Mouse (Mus musculus): ENCODE results near the gene Trpm2. TPM values are rescaled to one million over a fixed set of nuclear protein-coding genes. Genes with fewer than 3 reads are reported as not detected.

The Trpm2 gene
- polyA plus RNA-seq, 1 experiment from 2014 or later = 0.85 TPM

- Histone ChIP-seq H3K4me3 (ENCODE audit: low read depth, low read length) (peak overlapping the region; percentile 79; the same call in 1 of the 2 replicates), H3K4me2 (replicated peaks; ENCODE audit: low read depth) (peak overlapping the region; percentile 84), H3K9ac (ENCODE audit: low read length) (peak overlapping the region; percentile 79), H3K4me1 (replicated peaks; ENCODE audit: control insufficient read depth, insufficient read depth) (peaks cover 9% of the 10 kb centered on the region), H3K27ac (replicated peaks) (no peak overlapping the region; the same call in 1 of the 2 replicates), H3K36me3 (ENCODE audit: control insufficient read depth, insufficient read depth, low read length) (no peaks in the 10 kb centered on the region), H3K27me3 (ENCODE audit: control insufficient read depth, insufficient read depth, low read length) (no peaks in the 10 kb centered on the region), H3K9me3 (ENCODE audit: control insufficient read depth, low read length) (no peaks in the 10 kb centered on the region)
- TF ChIP-seq EP300 (optimal IDR thresholded peaks at IDR 0.05) = no peak
- no peak for TF ChIP-seq CTCF (IDR thresholded peaks at IDR 0.05; ENCODE audit: low read depth)
- DNase-seq (ENCODE audit: low spot score) = no peak
- no peak for ATAC-seq (ENCODE audit: low FRiP score, low TSS enrichment)
- WGBS = 79% methylated on average over 3 of the region's 3 CpGs
Observed at GRCm38 (mm10) chr10:78008169-78008568, 37.8 kb upstream of the Trpm2 start.

- Histone ChIP-seq H3K36me3 (ENCODE audit: control insufficient read depth, insufficient read depth, low read length) (no peaks in the 10 kb centered on the region), H3K9me3 (ENCODE audit: control insufficient read depth, low read length) (no peaks in the 10 kb centered on the region), H3K27ac (replicated peaks) (no peak overlapping the region), H3K4me3 (ENCODE audit: low read depth, low read length) (no peak overlapping the region), H3K4me1 (replicated peaks; ENCODE audit: control insufficient read depth, insufficient read depth) (peaks cover 9% of the 10 kb centered on the region), H3K27me3 (ENCODE audit: control insufficient read depth, insufficient read depth, low read length) (no peaks in the 10 kb centered on the region), H3K9ac (ENCODE audit: low read length) (no peak overlapping the region; the same call in 1 of the 2 replicates), H3K4me2 (replicated peaks; ENCODE audit: low read depth) (0 out of 2 replicates have a peak overlapping the region, but pooled peaks have one; percentile 9)
- no peak for TF ChIP-seq EP300 (optimal IDR thresholded peaks at IDR 0.05)
- no peak for TF ChIP-seq CTCF (IDR thresholded peaks at IDR 0.05; ENCODE audit: low read depth)
- WGBS = 26% methylated on average over 7 of the region's 7 CpGs
- no peak for ATAC-seq (ENCODE audit: low FRiP score, low TSS enrichment)
- DNase-seq (ENCODE audit: low spot score) = no peak
Observed at GRCm38 (mm10) chr10:78007203-78007602, 36.8 kb upstream of the Trpm2 start.

GRCm38 (mm10) chr10:78005791-78006438, 35.6 kb upstream of the Trpm2 start:
- DNase-seq (ENCODE audit: low spot score) = no peak
- Histone ChIP-seq H3K9me3 (ENCODE audit: control insufficient read depth, low read length) (no peaks in the 10 kb centered on the region), H3K4me2 (replicated peaks; ENCODE audit: low read depth) (no peak overlapping the region), H3K27ac (replicated peaks) (peak overlapping the region; percentile 30; the same call in 1 of the 2 replicates), H3K36me3 (ENCODE audit: control insufficient read depth, insufficient read depth, low read length) (no peaks in the 10 kb centered on the region; the same call in 1 of the 2 replicates), H3K9ac (ENCODE audit: low read length) (no peak overlapping the region), H3K27me3 (ENCODE audit: control insufficient read depth, insufficient read depth, low read length) (no peaks in the 10 kb centered on the region), H3K4me1 (replicated peaks; ENCODE audit: control insufficient read depth, insufficient read depth) (peaks cover 9% of the 10 kb centered on the region), H3K4me3 (ENCODE audit: low read depth, low read length) (no peak overlapping the region)
- ATAC-seq (ENCODE audit: low FRiP score, low TSS enrichment) = no peak
- WGBS = 64% methylated on average over 4 of the region's 4 CpGs
- no peak for TF ChIP-seq EP300 (optimal IDR thresholded peaks at IDR 0.05)
- no peak for TF ChIP-seq CTCF (IDR thresholded peaks at IDR 0.05; ENCODE audit: low read depth)

GRCm38 (mm10) chr10:78004479-78005100, 34.2 kb upstream of the Trpm2 start:
- Histone ChIP-seq H3K9ac (ENCODE audit: low read length) (no peak overlapping the region), H3K27ac (replicated peaks) (peak overlapping the region; percentile 74), H3K4me1 (replicated peaks; ENCODE audit: control insufficient read depth, insufficient read depth) (peaks cover 9% of the 10 kb centered on the region), H3K36me3 (ENCODE audit: control insufficient read depth, insufficient read depth, low read length) (peaks cover 11% of the 10 kb centered on the region), H3K4me3 (ENCODE audit: low read depth, low read length) (no peak overlapping the region), H3K9me3 (ENCODE audit: control insufficient read depth, low read length) (no peaks in the 10 kb centered on the region), H3K27me3 (ENCODE audit: control insufficient read depth, insufficient read depth, low read length) (no peaks in the 10 kb centered on the region), H3K4me2 (replicated peaks; ENCODE audit: low read depth) (no peak overlapping the region)
- no peak for TF ChIP-seq CTCF (IDR thresholded peaks at IDR 0.05; ENCODE audit: low read depth)
- TF ChIP-seq EP300 (optimal IDR thresholded peaks at IDR 0.05) = no peak
- ATAC-seq (ENCODE audit: low FRiP score, low TSS enrichment) = peak; percentile 61
- 76% methylated on average over 3 of the region's 3 CpGs for WGBS
- peak; percentile 78 for DNase-seq (ENCODE audit: low spot score)

GRCm38 (mm10) chr10:78002316-78002715, 32.0 kb upstream of the Trpm2 start:
- DNase-seq (ENCODE audit: low spot score) (no peak), ATAC-seq (ENCODE audit: low FRiP score, low TSS enrichment) (no peak)
- WGBS = 93% methylated on average over 2 of the region's 2 CpGs
- Histone ChIP-seq H3K27ac (replicated peaks) (no peak overlapping the region), H3K4me2 (replicated peaks; ENCODE audit: low read depth) (no peak overlapping the region), H3K27me3 (ENCODE audit: control insufficient read depth, insufficient read depth, low read length) (no peaks in the 10 kb centered on the region), H3K9me3 (ENCODE audit: control insufficient read depth, low read length) (no peaks in the 10 kb centered on the region), H3K36me3 (ENCODE audit: control insufficient read depth, insufficient read depth, low read length) (peaks cover 24% of the 10 kb centered on the region), H3K9ac (ENCODE audit: low read length) (no peak overlapping the region), H3K4me1 (replicated peaks; ENCODE audit: control insufficient read depth, insufficient read depth) (peaks cover 2% of the 10 kb centered on the region; the same call in 1 of the 2 replicates), H3K4me3 (ENCODE audit: low read depth, low read length) (no peak overlapping the region)
- no peak for TF ChIP-seq CTCF (IDR thresholded peaks at IDR 0.05; ENCODE audit: low read depth)
- no peak for TF ChIP-seq EP300 (optimal IDR thresholded peaks at IDR 0.05)

- WGBS = 83% methylated on average over 11 of the region's 11 CpGs
- DNase-seq (ENCODE audit: low spot score) = no peak
Observed at GRCm38 (mm10) chr10:78001796-78002195, 31.4 kb upstream of the Trpm2 start.

More at GRCm38 (mm10) chr10:78001796-78002195, 31.4 kb upstream of the Trpm2 start:
- no peak overlapping the region for H3K27ac ChIP-seq (replicated peaks)
- H3K4me1 ChIP-seq (replicated peaks; ENCODE audit: control insufficient read depth, insufficient read depth) = peaks cover 2% of the 10 kb centered on the region; the same call in 1 of the 2 replicates
- H3K9me3 ChIP-seq (ENCODE audit: control insufficient read depth, low read length) = no peaks in the 10 kb centered on the region
- TF ChIP-seq EP300 (optimal IDR thresholded peaks at IDR 0.05) (no peak), CTCF (IDR thresholded peaks at IDR 0.05; ENCODE audit: low read depth) (no peak)
- H3K4me2 ChIP-seq (replicated peaks; ENCODE audit: low read depth) = no peak overlapping the region
- no peak overlapping the region for H3K9ac ChIP-seq (ENCODE audit: low read length)
- no peaks in the 10 kb centered on the region for H3K27me3 ChIP-seq (ENCODE audit: control insufficient read depth, insufficient read depth, low read length)
- H3K4me3 ChIP-seq (ENCODE audit: low read depth, low read length) = no peak overlapping the region
- peaks cover 25% of the 10 kb centered on the region for H3K36me3 ChIP-seq (ENCODE audit: control insufficient read depth, insufficient read depth, low read length)
- no peak for ATAC-seq (ENCODE audit: low FRiP score, low TSS enrichment)

All from stomach, postnatal 0 days (tissue).